Mouse (Mus musculus) myocyte (in vitro differentiated cells): ENCODE results near the gene Gimap9.

ENCODE experiments used
- POLR2A ChIP-seq: IDR thresholded peaks from one replicate; pipeline ENCODE4 v1.6.1; 2011; ENCODE audit warnings: low read depth, mild to moderate bottlenecking, control low read depth, moderate library complexity; ENCODE audit not compliant: insufficient read length
- POLR2AphosphoS2 ChIP-seq: IDR thresholded peaks from one replicate; pipeline ENCODE4 v1.6.1; 2011; ENCODE audit warnings: low read depth, control low read depth; ENCODE audit not compliant: insufficient read length
- SRF ChIP-seq: IDR thresholded peaks from one replicate; pipeline ENCODE4 v1.6.1; 2011; ENCODE audit warnings: low read depth; ENCODE audit not compliant: control insufficient read depth, insufficient read length
- TCF12 ChIP-seq: IDR thresholded peaks from one replicate; pipeline ENCODE4 v1.6.1; 2011; ENCODE audit warnings: mild to moderate bottlenecking, control low read depth; ENCODE audit not compliant: poor library complexity, insufficient read depth, severe bottlenecking
- TCF3 ChIP-seq: IDR thresholded peaks from one replicate; pipeline ENCODE4 v1.6.1; 2011; ENCODE audit warnings: low read depth, control low read depth; ENCODE audit not compliant: insufficient read length
- USF1 ChIP-seq: IDR thresholded peaks from one replicate; pipeline ENCODE4 v1.6.1; 2011; ENCODE audit warnings: low read depth, mild to moderate bottlenecking, control low read depth, moderate library complexity

GRCm38 (mm10) chr6:48677492-48678345, 1.8 kb downstream of the Gimap9 start:
- TF ChIP-seq POLR2A (no peak), USF1 (no peak), TCF12 (no peak), SRF (no peak), POLR2AphosphoS2 (no peak), TCF3 (no peak)
